Mouse (Mus musculus): Measurements from ENCODE around the gene Cntn2. TPM values are rescaled to one million over a fixed set of nuclear protein-coding genes. Genes with fewer than 3 reads are reported as not detected.

The Cntn2 gene
- 0.04 and 0.06 TPM in 2 replicates for polyA plus RNA-seq (2015; fragmentation: Nextera tagmentation; extraction: Ambion mirVana)

DNA sequence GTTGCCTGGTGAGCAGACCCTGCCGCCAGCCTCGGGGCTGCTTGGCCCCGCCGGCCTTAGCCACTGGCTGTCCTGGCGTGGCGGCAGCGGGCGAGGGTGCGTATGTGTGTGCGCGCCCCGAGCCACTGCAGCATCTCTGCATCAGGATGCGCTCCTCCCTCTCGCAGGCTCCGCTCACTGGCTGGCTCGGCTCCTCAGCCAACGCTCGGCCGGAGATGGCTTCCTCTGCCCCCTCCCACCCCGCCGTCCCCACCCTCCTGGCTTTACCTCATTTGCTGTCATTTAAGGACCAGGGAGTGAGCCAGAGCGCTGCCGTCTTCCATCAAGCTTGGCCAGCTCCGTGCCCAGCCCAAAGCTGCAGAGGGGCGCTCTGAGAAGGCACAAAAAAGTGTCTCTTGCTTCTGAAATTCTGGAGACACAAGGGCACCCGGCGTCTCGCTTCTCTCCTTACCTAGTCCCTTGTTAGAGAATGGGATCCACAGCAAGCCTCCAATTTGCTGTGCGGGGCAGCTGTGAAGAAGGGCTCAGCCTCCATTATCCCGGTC, at the start of gene Cntn2:
TSS of gene Cntn2 (minus strand) at position 495 of the 545 bp plus-strand sequence.

DNA sequence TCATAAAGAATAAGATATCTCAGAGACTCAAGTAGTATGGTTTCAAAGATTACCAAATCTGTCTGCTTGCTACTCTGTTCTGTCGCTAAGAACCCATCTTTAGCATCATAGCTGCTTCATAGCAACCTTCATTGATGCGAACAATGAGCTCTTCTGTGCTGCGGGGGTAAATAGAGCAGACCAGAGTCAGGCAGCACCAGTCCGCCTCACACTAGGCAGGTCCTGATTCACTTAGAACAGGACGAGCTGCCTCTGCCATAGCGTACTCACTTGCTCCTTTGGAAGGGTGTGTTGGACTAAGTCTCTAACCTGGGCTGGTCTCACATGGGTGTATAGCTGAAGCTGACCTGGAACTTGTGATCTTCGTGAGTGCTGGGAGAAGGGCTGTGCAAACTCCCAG, 37.0 kb downstream of the Cntn2 start, which contains the start of gene Tmem81:
TSS of gene Tmem81 (plus strand) at position 173 of the 400 bp plus-strand sequence.

DNA sequence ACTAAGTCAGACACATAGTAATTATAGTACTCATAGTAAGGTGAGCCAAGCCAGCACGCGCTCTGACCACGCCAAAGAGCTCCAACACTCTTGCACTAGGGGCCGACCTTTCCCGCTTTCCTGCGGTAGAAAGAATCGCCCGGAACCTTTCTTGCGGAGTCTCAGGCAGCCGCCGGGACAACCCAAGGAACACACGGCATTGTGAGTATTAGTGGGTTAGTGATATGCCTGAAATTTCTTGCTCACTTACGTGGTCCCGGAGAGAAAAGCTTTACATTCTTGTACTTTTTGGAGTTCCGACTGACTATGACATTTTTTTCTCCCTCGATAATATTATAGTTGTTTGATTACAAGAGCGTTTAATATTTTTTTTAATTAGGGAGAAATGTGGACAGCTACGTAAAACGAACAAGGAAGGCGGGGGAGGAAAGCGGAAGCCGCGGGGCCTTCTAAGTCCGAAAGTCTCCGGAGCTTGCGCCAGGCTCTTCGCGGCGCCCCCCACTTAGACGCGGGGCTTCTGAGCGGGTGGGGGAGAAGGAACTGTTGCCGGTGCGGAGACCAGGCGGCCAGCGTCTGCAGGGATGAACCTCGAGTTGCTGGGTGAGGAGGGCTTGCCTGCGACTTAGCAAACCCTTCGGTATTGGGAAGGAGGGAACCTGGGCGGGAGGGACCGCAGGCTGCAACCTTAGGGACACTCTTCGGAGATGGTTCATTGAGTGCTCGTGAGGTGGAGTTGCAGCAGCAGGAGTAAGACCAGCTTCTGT, 65.9 kb downstream of the Cntn2 start, which contains the start of gene Rbbp5:
TSS of gene Rbbp5 (plus strand) at position 438 of the 764 bp plus-strand sequence.

Other genes starting within 250 kb of the Cntn2 start
- 0.29 and 0.52 TPM in 2 replicates for gene Klhdc8a, start 244.6 kb downstream of the Cntn2 start, polyA plus RNA-seq (2015; fragmentation: Nextera tagmentation; extraction: Ambion mirVana)
- 2.8 and 4.5 TPM in 2 replicates for gene Nuak2, start 227.1 kb downstream of the Cntn2 start, polyA plus RNA-seq (2015; fragmentation: Nextera tagmentation; extraction: Ambion mirVana)
- 3.6 and 5.0 TPM in 2 replicates for gene Tmcc2, start 152.0 kb downstream of the Cntn2 start, polyA plus RNA-seq (2015; fragmentation: Nextera tagmentation; extraction: Ambion mirVana)
- gene Dstyk, start 125.7 kb downstream of the Cntn2 start, polyA plus RNA-seq (2015; fragmentation: Nextera tagmentation; extraction: Ambion mirVana), result 6.4 and 6.7 TPM in 2 replicates
- gene Rbbp5, start 65.9 kb downstream of the Cntn2 start, polyA plus RNA-seq (2015; fragmentation: Nextera tagmentation; extraction: Ambion mirVana), result 13.4 and 16.0 TPM in 2 replicates
- 0.91 and 1.2 TPM in 2 replicates for gene Tmem81, start 37.0 kb downstream of the Cntn2 start, polyA plus RNA-seq (2015; fragmentation: Nextera tagmentation; extraction: Ambion mirVana)
- 0.69 and 0.98 TPM in 2 replicates for gene Nfasc, start 198.5 kb upstream of the Cntn2 start, polyA plus RNA-seq (2015; fragmentation: Nextera tagmentation; extraction: Ambion mirVana)